Mouse (Mus musculus): ENCODE measurements around the gene Mapkapk2. TPM values are rescaled to one million over a fixed set of nuclear protein-coding genes. Genes with fewer than 3 reads are reported as not detected.
"Not testable (repeated sequence)": the region's sequence is repeated elsewhere in the genome, so short reads cannot be mapped to it uniquely, and the experiment has no call there.

Gene Mapkapk2
- polyA plus RNA-seq, 1 experiment from 2014 or later: 40.4 TPM

GRCm38 (mm10) chr1:131023250-131023858 lies 74.3 kb downstream of the Mapkapk2 start:
- H3K4me3 ChIP-seq; H3K4me1 ChIP-seq; H3K36me3 ChIP-seq; H3K27ac ChIP-seq; ATAC-seq (ENCODE audit: insufficient number of reproducible peaks, insufficient read depth, low FRiP score, low TSS enrichment, low read depth); H3K9me3 ChIP-seq; H3K27me3 ChIP-seq; H3K4me2 ChIP-seq; H3K9ac ChIP-seq: not testable (repeated sequence)
- WGBS: 89% methylated on average over 4 of the region's 4 CpGs

- Histone ChIP-seq H3K9ac (no peak overlapping the region), H3K9me3 (no peaks in the 10 kb centered on the region), H3K27ac (no peak overlapping the region), H3K4me1 (no peaks in the 10 kb centered on the region), H3K4me2 (no peak overlapping the region), H3K36me3 (no peaks in the 10 kb centered on the region), H3K4me3 (no peak overlapping the region), H3K27me3 (peaks cover 3% of the 10 kb centered on the region)
- WGBS: 62% methylated on average over 5 of the region's 5 CpGs
- ATAC-seq (ENCODE audit: insufficient number of reproducible peaks, insufficient read depth, low FRiP score, low TSS enrichment, low read depth): no peak
Measured at GRCm38 (mm10) chr1:131022591-131023249, 74.9 kb downstream of the Mapkapk2 start.

- ATAC-seq (ENCODE audit: insufficient number of reproducible peaks, insufficient read depth, low FRiP score, low TSS enrichment, low read depth): no peak
- Histone ChIP-seq H3K4me2 (no peak overlapping the region), H3K36me3 (no peaks in the 10 kb centered on the region), H3K27me3 (peaks cover 3% of the 10 kb centered on the region), H3K4me3 (no peak overlapping the region), H3K9ac (no peak overlapping the region), H3K4me1 (no peaks in the 10 kb centered on the region), H3K9me3 (no peaks in the 10 kb centered on the region), H3K27ac (no peak overlapping the region)
- 76% methylated on average over 11 of the region's 11 CpGs for WGBS
Measured at GRCm38 (mm10) chr1:131021900-131022590, 75.6 kb downstream of the Mapkapk2 start.

GRCm38 (mm10) chr1:131021438-131021837 lies 76.2 kb downstream of the Mapkapk2 start:
- WGBS: 72% methylated on average over 9 of the region's 9 CpGs
- H3K36me3 ChIP-seq: no peaks in the 10 kb centered on the region
- no peak for ATAC-seq (ENCODE audit: insufficient number of reproducible peaks, insufficient read depth, low FRiP score, low TSS enrichment, low read depth)
- H3K27ac ChIP-seq: no peak overlapping the region
- H3K9me3 ChIP-seq: no peaks in the 10 kb centered on the region
- no peaks in the 10 kb centered on the region for H3K4me1 ChIP-seq
- peaks cover 3% of the 10 kb centered on the region for H3K27me3 ChIP-seq
- no peak overlapping the region for H3K4me2 ChIP-seq
- H3K4me3 ChIP-seq: no peak overlapping the region
- H3K9ac ChIP-seq: no peak overlapping the region

GRCm38 (mm10) chr1:131020425-131021310 lies 77.0 kb downstream of the Mapkapk2 start:
- Histone ChIP-seq H3K9me3 (no peaks in the 10 kb centered on the region), H3K36me3 (no peaks in the 10 kb centered on the region), H3K27me3 (peaks cover 3% of the 10 kb centered on the region), H3K4me2 (no peak overlapping the region), H3K4me3 (no peak overlapping the region), H3K9ac (no peak overlapping the region), H3K27ac (no peak overlapping the region), H3K4me1 (no peaks in the 10 kb centered on the region)
- ATAC-seq (ENCODE audit: insufficient number of reproducible peaks, insufficient read depth, low FRiP score, low TSS enrichment, low read depth): no peak
- 51% methylated on average over 12 of the region's 12 CpGs for WGBS

GRCm38 (mm10) chr1:131019492-131020098 lies 78.0 kb downstream of the Mapkapk2 start, which contains the start of gene Il10:
Il10 (plus strand) TSS chr1:131019845.
- H3K4me3 ChIP-seq: no peak within 1 kb of the TSS
- no peaks in the 10 kb centered on the region for H3K36me3 ChIP-seq
- no peak within 1 kb of the TSS for H3K9ac ChIP-seq
- WGBS: 71% methylated on average over 8 of the region's 8 CpGs
- H3K4me2 ChIP-seq: no peak within 1 kb of the TSS
- no peak within 1 kb of the TSS for H3K27ac ChIP-seq
- ATAC-seq (ENCODE audit: insufficient number of reproducible peaks, insufficient read depth, low FRiP score, low TSS enrichment, low read depth): no peak
- no peaks in the 10 kb centered on the region for H3K9me3 ChIP-seq
- H3K4me1 ChIP-seq: no peaks in the 10 kb centered on the region
- peaks cover 3% of the 10 kb centered on the region for H3K27me3 ChIP-seq

GRCm38 (mm10) chr1:131015879-131016278 lies 81.7 kb downstream of the Mapkapk2 start:
- H3K9ac ChIP-seq: no peak overlapping the region
- no peak overlapping the region for H3K4me2 ChIP-seq
- H3K9me3 ChIP-seq: no peaks in the 10 kb centered on the region
- 93% methylated on average over 7 of the region's 7 CpGs for WGBS
- ATAC-seq (ENCODE audit: insufficient number of reproducible peaks, insufficient read depth, low FRiP score, low TSS enrichment, low read depth): no peak
- no peaks in the 10 kb centered on the region for H3K36me3 ChIP-seq
- no peaks in the 10 kb centered on the region for H3K4me1 ChIP-seq
- H3K4me3 ChIP-seq: no peak overlapping the region
- H3K27me3 ChIP-seq: no peaks in the 10 kb centered on the region; the same call in 1 of the 2 replicates
- H3K27ac ChIP-seq: no peak overlapping the region

- no peaks in the 10 kb centered on the region; the same call in 1 of the 2 replicates for H3K27me3 ChIP-seq
- no peak overlapping the region for H3K9ac ChIP-seq
- 75% methylated on average over 6 of the region's 6 CpGs for WGBS
- no peaks in the 10 kb centered on the region for H3K36me3 ChIP-seq
- no peak for ATAC-seq (ENCODE audit: insufficient number of reproducible peaks, insufficient read depth, low FRiP score, low TSS enrichment, low read depth)
- H3K9me3 ChIP-seq: no peaks in the 10 kb centered on the region
- H3K4me2 ChIP-seq: no peak overlapping the region
- no peak overlapping the region for H3K4me3 ChIP-seq
- no peak overlapping the region for H3K27ac ChIP-seq
- no peaks in the 10 kb centered on the region for H3K4me1 ChIP-seq
Measured at GRCm38 (mm10) chr1:131015281-131015680, 82.3 kb downstream of the Mapkapk2 start.

GRCm38 (mm10) chr1:131013926-131014325 lies 83.7 kb downstream of the Mapkapk2 start:
- Histone ChIP-seq H3K27me3 (no peaks in the 10 kb centered on the region; the same call in 1 of the 2 replicates), H3K9me3 (no peaks in the 10 kb centered on the region), H3K4me2 (no peak overlapping the region), H3K9ac (no peak overlapping the region), H3K36me3 (no peaks in the 10 kb centered on the region), H3K27ac (no peak overlapping the region), H3K4me3 (no peak overlapping the region), H3K4me1 (no peaks in the 10 kb centered on the region)
- WGBS: 91% methylated on average over 5 of the region's 5 CpGs
- ATAC-seq (ENCODE audit: insufficient number of reproducible peaks, insufficient read depth, low FRiP score, low TSS enrichment, low read depth): no peak

- Histone ChIP-seq H3K27ac (no peak overlapping the region), H3K4me2 (no peak overlapping the region), H3K36me3 (no peaks in the 10 kb centered on the region), H3K27me3 (no peaks in the 10 kb centered on the region), H3K4me1 (no peaks in the 10 kb centered on the region), H3K4me3 (no peak overlapping the region), H3K9ac (no peak overlapping the region), H3K9me3 (no peaks in the 10 kb centered on the region)
- 86% methylated on average over 8 of the region's 8 CpGs for WGBS
- ATAC-seq (ENCODE audit: insufficient number of reproducible peaks, insufficient read depth, low FRiP score, low TSS enrichment, low read depth): no peak
Measured at GRCm38 (mm10) chr1:131012494-131012893, 85.1 kb downstream of the Mapkapk2 start.
